ENCODE assay signal across 9 mouse cellular contexts in the genomic region with DNA sequence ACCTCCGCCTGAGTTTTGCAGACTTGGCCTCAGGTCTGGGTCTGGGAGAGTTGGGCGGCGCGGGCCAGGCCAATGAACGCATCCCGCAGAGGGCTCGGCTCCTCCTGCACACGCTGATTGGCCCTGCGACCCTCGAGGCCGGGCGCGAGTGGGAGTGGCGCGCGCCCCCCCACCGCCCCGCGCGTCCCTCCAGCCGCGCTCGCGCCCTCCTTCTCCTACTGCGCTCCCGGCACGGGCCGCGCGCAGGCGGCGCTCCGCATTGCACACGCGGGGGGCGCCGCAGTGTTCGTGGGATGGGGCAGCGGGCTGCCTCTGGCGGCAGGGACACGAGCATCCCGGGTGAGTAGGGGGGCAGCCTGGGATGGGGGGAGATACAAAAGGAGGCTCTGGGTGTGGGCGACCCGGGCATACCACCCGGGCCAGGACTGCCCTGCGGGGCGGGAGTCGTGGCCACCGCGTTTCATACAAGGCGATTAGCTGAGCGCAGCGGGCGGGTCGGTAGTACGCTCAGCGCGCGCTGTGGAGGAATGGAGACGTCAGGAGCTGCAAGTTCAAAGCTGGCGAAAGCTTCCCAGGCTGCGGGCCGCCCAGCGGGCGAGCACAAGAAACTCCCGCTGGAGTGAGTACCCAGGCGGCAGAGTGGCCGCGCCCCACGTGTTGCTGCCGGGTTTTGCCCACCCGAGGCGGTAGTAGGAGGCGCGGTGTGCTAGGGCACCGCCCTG. TPM values are rescaled to one million over a fixed set of nuclear protein-coding genes. Genes with fewer than 3 reads are reported as not detected.
DNase-seq lines count a peak whose midpoint lies in the region; ATAC-seq lines count a peak whose summit lies in the region.
"Had no signal": no experiment of that assay in that cellular context is flagged by ENCODE, and none has a peak within 500 bp of the region (broad histone marks: within the 10 kb centered on the region; RNA-seq: fewer than 3 reads in every experiment).

A gene (plus strand): TSS at position 184 of the 722 bp plus-strand sequence.

- peak within 1 kb of the TSS; percentile 51 for H3K4me3 ChIP-seq in brown adipose tissue, adult 24 weeks (ENCODE audit: insufficient read depth, low read depth, low read length)
- peak within 1 kb of the TSS; percentile 61 for H3K4me3 ChIP-seq in lung, embryonic 15.5 days

- H3K4me1 ChIP-seq in brown adipose tissue, adult 24 weeks (ENCODE audit: control insufficient read depth, insufficient read depth, insufficient read length, low read length): 0 out of 2 replicates have a peak, but pooled peaks cover 3% of the 10 kb centered on the region
- H3K4me1 ChIP-seq in lung, embryonic 15.5 days: peaks cover 7% of the 10 kb centered on the region; the same call in 1 of the 2 replicates

- peak within 1 kb of the TSS; percentile 97 for H3K4me2 ChIP-seq in lung, embryonic 15.5 days

- ATAC-seq in frontal cortex, adult (ENCODE audit: low TSS enrichment): peak; percentile 88
- peak; percentile 96 for ATAC-seq in lung, embryonic 15.5 days (ENCODE audit: borderline replicate concordance, extremely low read depth, low FRiP score, low TSS enrichment)

- H3K9me3 ChIP-seq in lung, embryonic 15.5 days: no peaks in the 10 kb centered on the region

- H3K36me3 ChIP-seq in lung, embryonic 15.5 days: no peaks in the 10 kb centered on the region

- DNase-seq in 3134 (ENCODE audit: extremely low read depth, insufficient read length, low spot score): peak; percentile 5
- DNase-seq in heart, postnatal 4 days: peak; percentile 75
- peak; percentile 57 for DNase-seq in layer of hippocampus, adult 9-11 months
- peak; percentile 41 for DNase-seq in ovary, postnatal 10 days (ENCODE audit: low spot score)
- DNase-seq in urinary bladder, postnatal 14 days (ENCODE audit: low spot score): peak; percentile 76

- under 1% methylated on average over 64 of the region's 76 CpGs for WGBS in lung, embryonic 15.5 days

- no peak within 1 kb of the TSS for H3K27ac ChIP-seq in brown adipose tissue, adult 24 weeks (replicated peaks; ENCODE audit: low read depth, low read length)
- peak within 1 kb of the TSS; percentile 56; the same call in 1 of the 2 replicates for H3K27ac ChIP-seq in lung, embryonic 15.5 days

- H3K27me3 ChIP-seq in lung, embryonic 15.5 days: peaks cover 18% of the 10 kb centered on the region; the same call in 1 of the 2 replicates

- H3K9ac ChIP-seq in lung, embryonic 15.5 days: peak within 1 kb of the TSS; percentile 42

RNA-seq across cellular contexts. Expression of the gene that starts here (rescaled TPM):
- polyA plus RNA-seq in brown adipose tissue, adult 24 weeks (2012; ENCODE audit: insufficient read depth, insufficient read length, missing spikeins): not detected in 2 replicates
- under 1 TPM; 0.67 to 0.90 TPM for total RNA-seq in heart, postnatal 4 days (2021)
- 2.3 TPM in 2 replicates for polyA plus RNA-seq in lung, embryonic 15.5 days (2015; fragmentation: Nextera tagmentation; extraction: Ambion mirVana)
- total RNA-seq: MEL had no signal

Comparison
In these comparisons a context has a peak if more than half of its experiments do, and no peak if none do; other contexts are left out.
1. Peak in DNase-seq in heart, postnatal 4 days; RNA of the gene not detected or under 1 TPM.
2. DNase-seq: peak in every context shown above with its lines; median percentile 76 in urinary bladder, postnatal 14 days; 75 in heart, postnatal 4 days; 57 in layer of hippocampus, adult 9-11 months; 41 in ovary, postnatal 10 days; 5 in 3134.